Mouse (Mus musculus) layer of hippocampus, adult 8-10 months (tissue): ENCODE measurements at regions not wholly inside any gene's neighbourhood (a gene's known extent, or its start where the extent isn't known, plus 50 kb on each side); places are given as distances from the start of the nearest gene placed in this dataset.

Source experiments
- DNase-seq, 2 experiments: peaks; one replicate each; pipeline ENCODE4 v3.0.0; 2022; ENCODE audit warnings: low spot score in 2 of 2

GRCm38 (mm10) chr15:9898211-9898610 is 149.5 kb upstream of the Spef2 start:
- no peak for DNase-seq

- DNase-seq: no peak
Measured at GRCm38 (mm10) chr15:9893146-9893545, 144.5 kb upstream of the Spef2 start.

- DNase-seq: no peak
Measured at GRCm38 (mm10) chr15:9892208-9892607, 143.5 kb upstream of the Spef2 start.

- DNase-seq: no peak
Measured at GRCm38 (mm10) chr15:9891446-9891845, 142.8 kb upstream of the Spef2 start.

GRCm38 (mm10) chr15:9875776-9876175 is 127.1 kb upstream of the Spef2 start:
- DNase-seq: no peak

- DNase-seq: no peak
Measured at GRCm38 (mm10) chr15:9870126-9870525, 121.5 kb upstream of the Spef2 start.

- DNase-seq: no peak
Measured at GRCm38 (mm10) chr15:9864778-9865177, 116.1 kb upstream of the Spef2 start.

GRCm38 (mm10) chr15:9861825-9862224 is 113.2 kb upstream of the Spef2 start:
- DNase-seq: no peak

GRCm38 (mm10) chr15:9839681-9840080 is 91.0 kb upstream of the Spef2 start:
- no peak for DNase-seq

- peak in 1 of 2 experiments; percentile 3 for DNase-seq
Measured at GRCm38 (mm10) chr15:9835096-9835495, 86.4 kb upstream of the Spef2 start.

- peak in 1 of 2 experiments; percentile 5 for DNase-seq
Measured at GRCm38 (mm10) chr15:9804469-9804868, 55.8 kb upstream of the Spef2 start.
